Comparison of ENCODE assay signal across 26 mouse cellular contexts in genomic region chr1:92111026-92111425, GRCm38 (mm10).
DNase-seq lines count a peak whose midpoint lies in the region; ATAC-seq and TF ChIP-seq lines count a peak whose summit lies in the region.
"Had no signal": no experiment of that assay in that cellular context is flagged by ENCODE, and none has a peak within 500 bp of the region (broad histone marks: within the 10 kb centered on the region; RNA-seq: fewer than 3 reads in every experiment).

No protein-coding gene starts in this region.

- H3K27ac ChIP-seq in embryonic facial prominence, embryonic 15.5 days (replicated peaks), result 0 out of 2 replicates have a peak overlapping the region, but pooled peaks have one; percentile 3
- H3K27ac ChIP-seq in embryonic facial prominence, embryonic 10.5 days (replicated peaks), result no peak overlapping the region
- peak overlapping the region; percentile 60 for H3K27ac ChIP-seq in heart, adult 2 months
- H3K27ac ChIP-seq: embryonic facial prominence, embryonic 12.5 days; forebrain, embryonic 10.5 days; forebrain, embryonic 13.5 days; heart, embryonic 15.5 days; hindbrain, embryonic 14.5 days; hindbrain, postnatal 0 days had no signal

- no peak for ATAC-seq in embryonic facial prominence, embryonic 15.5 days (ENCODE audit: insufficient number of reproducible peaks, low FRiP score, low TSS enrichment, low read depth)
- ATAC-seq: forebrain, embryonic 13.5 days; forebrain, embryonic 16.5 days; hindbrain, postnatal 0 days; intestine, embryonic 16.5 days had no signal

- no peak for TF ChIP-seq CTCF in heart, adult 2 months (IDR thresholded peaks at IDR 0.05)

- no peak overlapping the region for H3K4me2 ChIP-seq in embryonic facial prominence, embryonic 15.5 days (replicated peaks)
- H3K4me2 ChIP-seq: embryonic facial prominence, embryonic 12.5 days; forebrain, embryonic 13.5 days; heart, embryonic 12.5 days; heart, embryonic 15.5 days; hindbrain, embryonic 14.5 days had no signal

- 64% methylated on average over 1 of the region's 1 CpGs for WGBS in embryonic facial prominence, embryonic 15.5 days
- WGBS in embryonic facial prominence, embryonic 10.5 days, result 89% methylated on average over 1 of the region's 1 CpGs
- WGBS in heart, adult 2 months, result 70% methylated on average over 1 of the region's 1 CpGs

- no peaks in the 10 kb centered on the region for H3K36me3 ChIP-seq in embryonic facial prominence, embryonic 15.5 days
- peaks cover 5% of the 10 kb centered on the region; the same call in 1 of the 2 replicates for H3K36me3 ChIP-seq in embryonic facial prominence, embryonic 10.5 days (replicated peaks)
- H3K36me3 ChIP-seq in heart, adult 2 months (ENCODE audit: control insufficient read depth, insufficient read depth, low read length), result no peaks in the 10 kb centered on the region; the same call in 1 of the 2 replicates
- H3K36me3 ChIP-seq: embryonic facial prominence, embryonic 12.5 days; heart, embryonic 12.5 days; heart, embryonic 15.5 days had no signal

- no peak for TF ChIP-seq POLR2A in heart, adult 2 months (IDR thresholded peaks at IDR 0.05; ENCODE audit: insufficient read depth, low read depth, low read length)

- H3K9ac ChIP-seq in embryonic facial prominence, embryonic 15.5 days, result no peak overlapping the region
- no peak overlapping the region for H3K9ac ChIP-seq in heart, adult 2 months (ENCODE audit: low read depth, low read length)
- H3K9ac ChIP-seq: embryonic facial prominence, embryonic 12.5 days; forebrain, embryonic 13.5 days; heart, embryonic 12.5 days; heart, embryonic 15.5 days; hindbrain, embryonic 14.5 days had no signal

- intact Hi-C loops in heart, adult 2 months (cut with DNase I), result no loop called here

- peaks cover 41% of the 10 kb centered on the region for H3K4me1 ChIP-seq in embryonic facial prominence, embryonic 15.5 days
- peaks cover 32% of the 10 kb centered on the region for H3K4me1 ChIP-seq in embryonic facial prominence, embryonic 10.5 days
- H3K4me1 ChIP-seq in heart, adult 2 months (ENCODE audit: control insufficient read depth, insufficient read depth, low read length), result peaks cover 24% of the 10 kb centered on the region

- no peaks in the 10 kb centered on the region for H3K27me3 ChIP-seq in embryonic facial prominence, embryonic 15.5 days
- H3K27me3 ChIP-seq in embryonic facial prominence, embryonic 10.5 days (replicated peaks; ENCODE audit: low read depth, poor library complexity, severe bottlenecking), result no peaks in the 10 kb centered on the region
- no peaks in the 10 kb centered on the region for H3K27me3 ChIP-seq in heart, adult 2 months (ENCODE audit: control insufficient read depth, insufficient read depth, low read length)
- H3K27me3 ChIP-seq: CH12.LX; embryonic facial prominence, embryonic 12.5 days; forebrain, embryonic 13.5 days; heart, embryonic 12.5 days; heart, embryonic 15.5 days had no signal

- H3K9me3 ChIP-seq in embryonic facial prominence, embryonic 15.5 days (replicated peaks), result no peaks in the 10 kb centered on the region
- H3K9me3 ChIP-seq in embryonic facial prominence, embryonic 10.5 days, result no peaks in the 10 kb centered on the region
- H3K9me3 ChIP-seq: embryonic facial prominence, embryonic 12.5 days; forebrain, embryonic 10.5 days; forebrain, embryonic 13.5 days; G1E; heart, embryonic 12.5 days; heart, embryonic 15.5 days had no signal

- TF ChIP-seq EP300 in heart, adult 2 months (IDR thresholded peaks at IDR 0.05; ENCODE audit: insufficient read depth, low read depth, low read length), result no peak

- DNase-seq in embryonic facial prominence, embryonic 10.5 days (ENCODE audit: low spot score), result no peak
- peak in 1 of 2 experiments; percentile 18 for DNase-seq in heart, adult 2 months
- no peak for DNase-seq in heart, postnatal 4 days
- peak; percentile 74 for DNase-seq in fat pad, adult 2 months (ENCODE audit: extremely low read depth, low read depth, low spot score)
- DNase-seq in ovary, postnatal 10 days (ENCODE audit: low spot score), result no peak
- DNase-seq in kidney, postnatal 14 days, result no peak
- DNase-seq: adrenal gland, adult 2 months; adrenal gland, postnatal 14 days; B cell, adult 2 months; cerebellum, adult 11 months; cerebellum, adult 9-11 months; gastrocnemius, postnatal 14 days; heart, postnatal 10 days had no signal

- peaks cover 1% of the 10 kb centered on the region; the same call in 1 of the 2 replicates for H3K79me2 ChIP-seq in heart, adult 2 months (replicated peaks; ENCODE audit: control insufficient read depth, insufficient read depth, low read length)

- H3K4me3 ChIP-seq in embryonic facial prominence, embryonic 15.5 days (replicated peaks), result no peak overlapping the region
- no peak overlapping the region for H3K4me3 ChIP-seq in embryonic facial prominence, embryonic 10.5 days
- H3K4me3 ChIP-seq in heart, adult 2 months, result no peak overlapping the region
- H3K4me3 ChIP-seq: embryonic facial prominence, embryonic 12.5 days; erythroblast, embryonic 14.5 days; forebrain, embryonic 10.5 days; forebrain, embryonic 13.5 days; heart, embryonic 12.5 days; heart, embryonic 15.5 days had no signal
